Mouse (Mus musculus) left cerebral cortex, adult 6 months (tissue): ENCODE data around the gene Tbc1d22b. TPM values are rescaled to one million over a fixed set of nuclear protein-coding genes. Genes with fewer than 3 reads are reported as not detected.

Experiments
- long read RNA-seq, 2 experiments: library from polyadenylated mRNA; unstranded; transcript quantifications; one replicate each; pipeline ENCODE4 v2.0.0; 2019 to 2020
- polyA plus RNA-seq: library from polyadenylated mRNA; unstranded; fragments of <200 nt; fragmentation: Nextera tagmentation; gene quantifications from 2 replicates; pipeline ENCODE4 v1.2.3, GENCODE M21; 2021

Tbc1d22b gene
- polyA plus RNA-seq = 4.1 and 15.1 TPM in 2 replicates
- long read RNA-seq, experiment 1, transcript Tbc1d22b-201 (13 exons, 3,595 nt) = major isoform, 47 of 67 reads
- long read RNA-seq, experiment 1, partial matches to known transcripts = 14 of 67 reads
- long read RNA-seq, experiment 1, other reads (novel, unspliced or antisense) = 6 of 67 reads
- long read RNA-seq, experiment 2, partial matches to known transcripts = 9 of 9 reads
- long read RNA-seq, experiment 2, other reads (novel, unspliced or antisense) = 0 of 9 reads

DNA sequence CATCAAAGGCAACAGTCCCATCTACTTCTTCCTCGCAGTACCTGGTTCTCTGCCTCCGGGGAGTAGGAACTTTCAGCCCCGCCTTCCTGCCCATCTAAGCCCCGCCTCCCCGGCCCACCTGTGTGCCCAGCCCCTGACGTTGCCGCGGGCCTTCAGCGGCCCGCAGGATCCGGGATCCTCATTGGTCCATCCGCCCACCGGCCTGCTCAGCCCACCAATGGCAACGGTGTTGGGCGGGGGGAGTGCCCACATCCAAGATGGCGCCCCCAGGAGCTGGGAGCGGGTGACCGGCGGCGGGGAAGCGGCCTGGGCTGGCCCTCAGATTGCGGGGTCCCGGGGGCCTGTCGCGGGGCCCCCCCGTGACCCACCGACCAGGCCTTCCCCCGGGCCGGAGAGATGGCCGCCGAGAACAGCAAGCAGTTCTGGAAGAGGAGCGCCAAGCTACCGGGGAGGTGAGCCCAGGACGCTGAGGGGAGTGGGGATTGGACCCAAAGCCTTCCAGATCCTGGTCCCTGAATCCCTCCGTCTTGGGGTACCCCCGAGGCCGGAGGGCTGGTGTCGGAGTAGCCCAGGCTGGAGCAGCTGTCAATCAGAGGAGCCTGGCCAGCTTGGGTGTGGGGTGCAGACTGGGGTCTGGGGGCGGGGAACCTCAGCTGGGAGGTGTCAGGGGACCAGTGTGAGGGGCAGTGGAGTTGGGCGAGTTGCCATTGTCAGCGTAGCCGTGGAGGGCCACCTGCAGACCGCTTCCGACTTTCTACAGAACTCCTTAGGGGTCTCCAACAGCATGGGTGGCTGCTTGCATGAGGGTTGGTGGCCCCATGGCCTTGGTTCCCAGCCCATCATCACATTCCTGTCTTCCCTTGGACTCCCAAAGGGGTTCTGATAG lies at the start of gene Tbc1d22b, which contains the start of gene Gm17657:
TSS of gene Tbc1d22b (plus strand) at position 243 of the 886 bp plus-strand sequence.
TSS of gene Gm17657 (minus strand) at position 96 of the 886 bp plus-strand sequence.

GRCm38 (mm10) chr17:29552162-29552732 lies 2.7 kb downstream of the Tbc1d22b start, which contains the start of gene Tmem217:
TSS of gene Tmem217 (minus strand) at chr17:29552385.

DNA sequence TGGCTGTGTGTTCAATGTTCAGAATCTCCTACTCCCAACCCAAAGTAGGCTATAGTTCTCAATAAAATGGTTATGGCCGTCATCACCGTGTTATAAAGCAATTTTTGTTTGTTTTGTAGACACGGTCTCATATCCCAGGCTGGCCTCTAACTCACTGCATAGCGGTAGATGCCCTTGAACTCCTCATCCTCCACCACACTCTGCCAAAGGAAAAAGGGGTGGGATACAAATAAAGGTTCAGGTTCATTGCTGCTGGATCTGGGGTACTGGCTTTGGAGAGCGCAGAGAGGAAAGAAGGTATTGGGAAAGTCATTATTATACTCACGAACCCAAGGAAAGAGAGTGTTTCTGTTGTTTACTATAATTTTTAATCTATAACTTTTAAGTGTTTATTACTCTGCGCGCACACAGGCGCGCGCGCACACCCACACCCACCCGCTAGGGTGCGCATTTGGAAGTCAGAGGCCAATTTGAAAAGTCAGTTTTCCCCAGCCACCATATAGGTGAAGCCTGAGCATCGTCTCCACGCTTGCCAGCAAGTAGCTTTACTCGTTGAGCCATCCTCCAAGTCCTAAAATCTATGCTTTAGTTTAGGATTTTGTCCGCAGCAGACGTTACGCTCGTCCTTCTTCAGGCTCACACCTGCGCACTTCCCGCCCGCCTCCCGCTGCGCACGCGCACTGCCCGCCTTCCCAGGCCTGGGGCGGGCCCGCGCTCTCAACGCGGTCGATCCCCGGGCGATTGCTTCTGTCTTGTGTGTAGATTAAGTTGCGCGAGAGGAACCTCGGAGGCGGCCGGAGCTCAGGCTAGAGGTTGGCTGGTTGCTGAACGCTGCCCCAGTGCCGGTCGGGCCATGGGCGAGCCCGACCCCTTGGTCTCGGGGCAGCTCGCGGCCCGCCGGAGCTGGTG lies 64.8 kb downstream of the Tbc1d22b start, which contains the start of the genes Rnf8 and Gm28043:
TSS of gene Rnf8 (plus strand) at position 676 of the 909 bp plus-strand sequence.
TSS of gene Gm28043 (plus strand) at position 762 of the 909 bp plus-strand sequence.

Other genes with a start within 250 kb of the Tbc1d22b start
- 0.08 and 0.45 TPM in 2 replicates for gene Pi16, start 232.1 kb upstream of the Tbc1d22b start, polyA plus RNA-seq
- 215 and 894 TPM in 2 replicates for gene Mtch1, start 201.9 kb upstream of the Tbc1d22b start, polyA plus RNA-seq
- 3.6 and 3.9 TPM in 2 replicates for gene Fgd2, start 188.9 kb upstream of the Tbc1d22b start, polyA plus RNA-seq
- gene Pim1, start 59.0 kb upstream of the Tbc1d22b start, polyA plus RNA-seq = 1.1 and 2.7 TPM in 2 replicates
- gene Gm17657, start 147 bp upstream of the Tbc1d22b start, polyA plus RNA-seq = not detected in 2 replicates
- 0.45 and 0.87 TPM in 2 replicates for gene Tmem217, start 2.6 kb downstream of the Tbc1d22b start, polyA plus RNA-seq
- gene Rnf8, start 65.0 kb downstream of the Tbc1d22b start, polyA plus RNA-seq = 46.4 and 64.0 TPM in 2 replicates
- 0.99 and 1.1 TPM in 2 replicates for gene Gm28043, start 65.1 kb downstream of the Tbc1d22b start, polyA plus RNA-seq
- 49.2 and 57.6 TPM in 2 replicates for gene Cmtr1, start 110.8 kb downstream of the Tbc1d22b start, polyA plus RNA-seq
- 20.4 and 27.3 TPM in 2 replicates for gene Ccdc167, start 167.3 kb downstream of the Tbc1d22b start, polyA plus RNA-seq